Mouse (Mus musculus) adrenal gland, postnatal 14 days (tissue): Measurements from ENCODE around the gene Ctcfl. TPM values are rescaled to one million over a fixed set of nuclear protein-coding genes. Genes with fewer than 3 reads are reported as not detected.
A peak's percentile ranks its signal among the peaks of the same experiment; 100 is the strongest.

Experiments used
- DNase-seq: peaks from one replicate; pipeline ENCODE4 v3.0.0; 2021; ENCODE audit warnings: mixed read lengths
- total RNA-seq: library from RNA; stranded (reverse); gene quantifications from 2 replicates; pipeline ENCODE4 v1.2.3, GENCODE M21; 2021

Ctcfl gene
- total RNA-seq, 1 experiment from 2014 or later = 0.15 TPM

- DNase-seq = no peak
Observed at GRCm38 (mm10) chr2:173083106-173083505, 36.2 kb downstream of the Ctcfl start.

GRCm38 (mm10) chr2:173082706-173083105, 36.6 kb downstream of the Ctcfl start:
- no peak for DNase-seq

- DNase-seq = peak; percentile 89
Observed at GRCm38 (mm10) chr2:173080785-173081241, 38.5 kb downstream of the Ctcfl start.

GRCm38 (mm10) chr2:173079766-173080549, 39.4 kb downstream of the Ctcfl start:
- DNase-seq = peak; percentile 3

- DNase-seq = no peak
Observed at GRCm38 (mm10) chr2:173076921-173077320, 42.4 kb downstream of the Ctcfl start.

GRCm38 (mm10) chr2:173073666-173074065, 45.7 kb downstream of the Ctcfl start:
- peak; percentile 7 for DNase-seq

- peak; percentile 2 for DNase-seq
Observed at GRCm38 (mm10) chr2:173072948-173073347, 46.4 kb downstream of the Ctcfl start.

GRCm38 (mm10) chr2:173064864-173065263, 54.5 kb downstream of the Ctcfl start:
- DNase-seq = no peak

- peak; percentile 50 for DNase-seq
Observed at GRCm38 (mm10) chr2:173063219-173063618, 56.1 kb downstream of the Ctcfl start.

- DNase-seq = no peak
Observed at GRCm38 (mm10) chr2:173061443-173062351, 57.6 kb downstream of the Ctcfl start.

GRCm38 (mm10) chr2:173060450-173060849, 58.9 kb downstream of the Ctcfl start:
- DNase-seq = no peak

GRCm38 (mm10) chr2:173058263-173058662, 61.1 kb downstream of the Ctcfl start:
- DNase-seq = no peak

GRCm38 (mm10) chr2:173057623-173058022, 61.7 kb downstream of the Ctcfl start:
- DNase-seq = no peak

GRCm38 (mm10) chr2:173056882-173057315, 62.4 kb downstream of the Ctcfl start:
- peak; percentile 6 for DNase-seq

- peak; percentile 3 for DNase-seq
Observed at GRCm38 (mm10) chr2:173056303-173056881, 62.9 kb downstream of the Ctcfl start.

- DNase-seq = peak; percentile 2
Observed at GRCm38 (mm10) chr2:173053846-173054245, 65.5 kb downstream of the Ctcfl start.

GRCm38 (mm10) chr2:173052881-173053280, 66.4 kb downstream of the Ctcfl start:
- peak; percentile 5 for DNase-seq

GRCm38 (mm10) chr2:173050604-173051382, 68.5 kb downstream of the Ctcfl start:
- peak; percentile 5 for DNase-seq

- DNase-seq = peak; percentile 67
Observed at GRCm38 (mm10) chr2:173049817-173050216, 69.5 kb downstream of the Ctcfl start.

- DNase-seq = peak; percentile 6
Observed at GRCm38 (mm10) chr2:173049231-173049630, 70.1 kb downstream of the Ctcfl start.

- peak; percentile 2 for DNase-seq
Observed at GRCm38 (mm10) chr2:173048041-173048745, 71.1 kb downstream of the Ctcfl start.
